Mouse (Mus musculus) midbrain, embryonic 14.5 days (tissue): ENCODE measurements around the gene Ggt7. TPM values are rescaled to one million over a fixed set of nuclear protein-coding genes. Genes with fewer than 3 reads are reported as not detected.
"Not testable (repeated sequence)": the region's sequence is repeated elsewhere in the genome, so short reads cannot be mapped to it uniquely, and the experiment has no call there.

Source experiments
- ATAC-seq: fragments of 200-750 bp; cut with Nextera tagmentation; 2 replicates; pipeline ENCODE4 v1.8.0; 2017; ENCODE audit warnings: moderate number of reproducible peaks, moderate library complexity; ENCODE audit not compliant: low FRiP score, low TSS enrichment
- DNase-seq: peaks from one replicate; pipeline ENCODE4 v3.0.0-alpha.2; 2015
- H3K27ac ChIP-seq: fragments of 300-500 bp; sonication (generic); replicated peaks from 2 replicates; pipeline ENCODE4 v1.5.1; 2014; ENCODE audit warnings: mild to moderate bottlenecking, low read depth, low read length, moderate library complexity
- H3K27me3 ChIP-seq: fragments of 300-500 bp; sonication (generic); 2 replicates; pipeline ENCODE4 v1.6.1; 2014; ENCODE audit warnings: low read length, control low read depth, mixed read lengths; ENCODE audit not compliant: control insufficient read depth, insufficient read depth
- H3K36me3 ChIP-seq: fragments of 300-500 bp; sonication (generic); 2 replicates; pipeline ENCODE4 v1.6.1; 2014; ENCODE audit warnings: low read length, control low read depth; ENCODE audit not compliant: control insufficient read depth, insufficient read depth
- H3K4me1 ChIP-seq: fragments of 300-500 bp; sonication (generic); 2 replicates; pipeline ENCODE4 v1.6.1; 2014; ENCODE audit warnings: mild to moderate bottlenecking, antibody characterized with exemption, low read length, control low read depth; ENCODE audit not compliant: control insufficient read depth, insufficient read depth
- H3K4me2 ChIP-seq: fragments of 300-500 bp; sonication (generic); 2 replicates; pipeline ENCODE4 v1.6.1; 2014; ENCODE audit warnings: mild to moderate bottlenecking, low read length, moderate library complexity
- H3K4me3 ChIP-seq: fragments of 300-500 bp; sonication (generic); replicated peaks from 2 replicates; pipeline ENCODE4 v1.5.1; 2014; ENCODE audit warnings: low read depth, low read length
- H3K9ac ChIP-seq: fragments of 300-500 bp; sonication (generic); replicated peaks from 2 replicates; pipeline ENCODE4 v1.6.1; 2014; ENCODE audit warnings: mild to moderate bottlenecking, low read length, moderate library complexity
- H3K9me3 ChIP-seq: fragments of 300-500 bp; sonication (generic); 2 replicates; pipeline ENCODE4 v1.6.1; 2016; ENCODE audit warnings: low read length, control low read depth, mixed read lengths; ENCODE audit not compliant: control insufficient read depth
- WGBS: fragments of 180-500 bp; shearing (Covaris S2); extraction: QIAGEN DNeasy Blood & Tissue Kit; methylation state at CpG from one replicate; pipeline ENCODE4 v1.1.7; 2014; 5-methylcytosine and 5-hydroxymethylcytosine counted together
- polyA plus RNA-seq: library from polyadenylated mRNA; unstranded; fragments of >200 nt; fragmentation: Nextera tagmentation; extraction: Ambion mirVana; gene quantifications from 2 replicates; pipeline ENCODE4 v1.2.1, GENCODE M21; 2014

Ggt7 gene
- polyA plus RNA-seq, 1 experiment from 2014 or later = 43.2 TPM

- H3K4me1 ChIP-seq = no peaks in the 10 kb centered on the region
- H3K36me3 ChIP-seq = no peaks in the 10 kb centered on the region
- WGBS = 61% methylated on average over 6 of the region's 6 CpGs
- H3K9me3 ChIP-seq = no peaks in the 10 kb centered on the region
- no peak overlapping the region for H3K9ac ChIP-seq
- no peak for ATAC-seq
- no peak for DNase-seq
- no peaks in the 10 kb centered on the region for H3K27me3 ChIP-seq
- no peak overlapping the region for H3K27ac ChIP-seq
- no peak overlapping the region for H3K4me2 ChIP-seq
- no peak overlapping the region for H3K4me3 ChIP-seq
Measured at GRCm38 (mm10) chr2:155540822-155541458, 22.9 kb upstream of the Ggt7 start.

GRCm38 (mm10) chr2:155539696-155540095, 21.7 kb upstream of the Ggt7 start:
- H3K36me3 ChIP-seq = no peaks in the 10 kb centered on the region
- H3K9ac ChIP-seq = no peak overlapping the region
- H3K4me2 ChIP-seq = no peak overlapping the region
- ATAC-seq (no peak), DNase-seq (no peak)
- H3K27me3 ChIP-seq = no peaks in the 10 kb centered on the region
- H3K27ac ChIP-seq = no peak overlapping the region
- H3K4me1 ChIP-seq = no peaks in the 10 kb centered on the region
- H3K9me3 ChIP-seq = no peaks in the 10 kb centered on the region
- H3K4me3 ChIP-seq = no peak overlapping the region

GRCm38 (mm10) chr2:155538463-155539057, 20.5 kb upstream of the Ggt7 start:
- not testable (repeated sequence) for H3K9ac ChIP-seq, H3K36me3 ChIP-seq, H3K9me3 ChIP-seq, DNase-seq, ATAC-seq, H3K4me1 ChIP-seq, H3K27me3 ChIP-seq, H3K4me3 ChIP-seq, H3K4me2 ChIP-seq, H3K27ac ChIP-seq
- 78% methylated on average over 14 of the region's 19 CpGs for WGBS

- Histone ChIP-seq H3K36me3 (no peaks in the 10 kb centered on the region), H3K4me1 (no peaks in the 10 kb centered on the region), H3K9me3 (no peaks in the 10 kb centered on the region), H3K9ac (no peak overlapping the region), H3K27me3 (no peaks in the 10 kb centered on the region), H3K4me2 (no peak overlapping the region), H3K27ac (no peak overlapping the region), H3K4me3 (no peak overlapping the region)
- ATAC-seq = no peak
- WGBS = 76% methylated on average over 5 of the region's 5 CpGs
- no peak for DNase-seq
Measured at GRCm38 (mm10) chr2:155537761-155538462, 19.9 kb upstream of the Ggt7 start.

GRCm38 (mm10) chr2:155536292-155536691, 18.3 kb upstream of the Ggt7 start:
- Histone ChIP-seq H3K4me2 (no peak overlapping the region), H3K27ac (no peak overlapping the region), H3K36me3 (no peaks in the 10 kb centered on the region), H3K9ac (no peak overlapping the region), H3K4me1 (no peaks in the 10 kb centered on the region), H3K4me3 (no peak overlapping the region), H3K27me3 (no peaks in the 10 kb centered on the region), H3K9me3 (no peaks in the 10 kb centered on the region)
- DNase-seq = no peak
- ATAC-seq = no peak

GRCm38 (mm10) chr2:155527367-155527766, 9.3 kb upstream of the Ggt7 start:
- Histone ChIP-seq H3K9me3 (no peaks in the 10 kb centered on the region), H3K36me3 (no peaks in the 10 kb centered on the region), H3K4me2 (no peak overlapping the region), H3K4me1 (no peaks in the 10 kb centered on the region), H3K27me3 (no peaks in the 10 kb centered on the region), H3K9ac (no peak overlapping the region), H3K4me3 (no peak overlapping the region), H3K27ac (no peak overlapping the region)
- 85% methylated on average over 5 of the region's 5 CpGs for WGBS
- DNase-seq = no peak
- ATAC-seq = no peak

- no peak overlapping the region for H3K27ac ChIP-seq
- H3K4me2 ChIP-seq = no peak overlapping the region
- H3K4me1 ChIP-seq = no peaks in the 10 kb centered on the region
- no peaks in the 10 kb centered on the region for H3K9me3 ChIP-seq
- no peaks in the 10 kb centered on the region for H3K27me3 ChIP-seq
- no peak overlapping the region for H3K9ac ChIP-seq
- DNase-seq = no peak
- no peaks in the 10 kb centered on the region for H3K36me3 ChIP-seq
- no peak overlapping the region for H3K4me3 ChIP-seq
- ATAC-seq = no peak
- 80% methylated on average over 1 of the region's 1 CpGs for WGBS
Measured at GRCm38 (mm10) chr2:155524378-155524777, 6.3 kb upstream of the Ggt7 start.

GRCm38 (mm10) chr2:155523706-155524105, 5.7 kb upstream of the Ggt7 start:
- H3K4me2 ChIP-seq = no peak overlapping the region
- H3K27me3 ChIP-seq = no peaks in the 10 kb centered on the region
- H3K9ac ChIP-seq = no peak overlapping the region
- DNase-seq = no peak
- no peaks in the 10 kb centered on the region for H3K9me3 ChIP-seq
- H3K4me3 ChIP-seq = no peak overlapping the region
- 64% methylated on average over 5 of the region's 5 CpGs for WGBS
- no peak overlapping the region for H3K27ac ChIP-seq
- ATAC-seq = no peak
- no peaks in the 10 kb centered on the region for H3K36me3 ChIP-seq
- H3K4me1 ChIP-seq = 0 out of 2 replicates have a peak, but pooled peaks cover 3% of the 10 kb centered on the region
